Mouse (Mus musculus): Measurements from ENCODE around the gene Ppm1l. TPM values are rescaled to one million over a fixed set of nuclear protein-coding genes. Genes with fewer than 3 reads are reported as not detected.

Ppm1l gene
- polyA plus RNA-seq, 1 experiment from 2014 or later: 5.9 TPM

- no peak for DNase-seq (ENCODE audit: low spot score)
Observed at GRCm38 (mm10) chr3:69489669-69490068, 173.0 kb downstream of the Ppm1l start.

- no peak for DNase-seq (ENCODE audit: low spot score)
Observed at GRCm38 (mm10) chr3:69490981-69491681, 174.5 kb downstream of the Ppm1l start.

- DNase-seq (ENCODE audit: low spot score): no peak
Observed at GRCm38 (mm10) chr3:69494233-69495010, 177.8 kb downstream of the Ppm1l start.

- no peak for DNase-seq (ENCODE audit: low spot score)
Observed at GRCm38 (mm10) chr3:69497178-69497577, 180.5 kb downstream of the Ppm1l start.

GRCm38 (mm10) chr3:69502009-69502408, 185.3 kb downstream of the Ppm1l start:
- DNase-seq (ENCODE audit: low spot score): no peak

- DNase-seq (ENCODE audit: low spot score): no peak
Observed at GRCm38 (mm10) chr3:69502527-69502926, 185.9 kb downstream of the Ppm1l start.

- DNase-seq (ENCODE audit: low spot score): no peak
Observed at GRCm38 (mm10) chr3:69505090-69505489, 188.4 kb downstream of the Ppm1l start.

GRCm38 (mm10) chr3:69506352-69506751, 189.7 kb downstream of the Ppm1l start:
- no peak for DNase-seq (ENCODE audit: low spot score)

GRCm38 (mm10) chr3:69509411-69509952, 192.8 kb downstream of the Ppm1l start:
- no peak for DNase-seq (ENCODE audit: low spot score)

GRCm38 (mm10) chr3:69511881-69512280, 195.2 kb downstream of the Ppm1l start:
- DNase-seq (ENCODE audit: low spot score): no peak

GRCm38 (mm10) chr3:69512402-69512801, 195.7 kb downstream of the Ppm1l start:
- no peak for DNase-seq (ENCODE audit: low spot score)

- no peak for DNase-seq (ENCODE audit: low spot score)
Observed at GRCm38 (mm10) chr3:69515730-69516350, 199.2 kb downstream of the Ppm1l start.

GRCm38 (mm10) chr3:69519188-69519587, 202.5 kb downstream of the Ppm1l start:
- no peak for DNase-seq (ENCODE audit: low spot score)

- DNase-seq (ENCODE audit: low spot score): no peak
Observed at GRCm38 (mm10) chr3:69519789-69520558, 203.3 kb downstream of the Ppm1l start.

- DNase-seq (ENCODE audit: low spot score): no peak
Observed at GRCm38 (mm10) chr3:69522270-69522669, 205.6 kb downstream of the Ppm1l start.

GRCm38 (mm10) chr3:69524356-69525071, 207.9 kb downstream of the Ppm1l start:
- no peak for DNase-seq (ENCODE audit: low spot score)

GRCm38 (mm10) chr3:69525072-69525529, 208.4 kb downstream of the Ppm1l start:
- DNase-seq (ENCODE audit: low spot score): no peak

- no peak for DNase-seq (ENCODE audit: low spot score)
Observed at GRCm38 (mm10) chr3:69527384-69527783, 210.7 kb downstream of the Ppm1l start.

- no peak for DNase-seq (ENCODE audit: low spot score)
Observed at GRCm38 (mm10) chr3:69529576-69529975, 212.9 kb downstream of the Ppm1l start.

- DNase-seq (ENCODE audit: low spot score): no peak
Observed at GRCm38 (mm10) chr3:69531511-69531910, 214.8 kb downstream of the Ppm1l start.
